Mouse (Mus musculus) liver, embryonic 14.5 days (tissue): ENCODE measurements around the gene Htr5b. TPM values are rescaled to one million over a fixed set of nuclear protein-coding genes. Genes with fewer than 3 reads are reported as not detected.

Source experiments
- ATAC-seq: fragments of 200-750 bp; cut with Nextera tagmentation; 2 replicates; pipeline ENCODE4 v1.8.0; 2017; ENCODE audit warnings: moderate number of reproducible peaks, mild to moderate bottlenecking, moderate library complexity; ENCODE audit not compliant: insufficient read depth
- DNase-seq, 3 experiments: peaks; one replicate each; pipeline ENCODE4 v3.0.0-alpha.2; 2012 to 2013; ENCODE audit warnings: low read depth in 3 of 3, low spot score in 3 of 3
- H3K27ac ChIP-seq: fragments of 300-500 bp; sonication (generic); 2 replicates; pipeline ENCODE4 v1.5.1; 2014; ENCODE audit warnings: moderate library complexity, mild to moderate bottlenecking, control low read depth, inconsistent platforms
- H3K27me3 ChIP-seq: fragments of 300-500 bp; sonication (generic); 2 replicates; pipeline ENCODE4 v1.6.1; 2014; ENCODE audit warnings: mild to moderate bottlenecking, low read length, moderate library complexity; ENCODE audit not compliant: control insufficient read depth, insufficient read depth
- H3K36me3 ChIP-seq: fragments of 300-500 bp; sonication (generic); replicated peaks from 2 replicates; pipeline ENCODE4 v1.6.1; 2014; ENCODE audit warnings: low read depth; ENCODE audit not compliant: control insufficient read depth, insufficient read depth
- H3K4me1 ChIP-seq, 2 experiments: fragments of 200-500 bp in 1 of 2; fragments of 300-500 bp in 1 of 2; sonication (generic) in 1 of 2; replicated peaks; 2 replicates each; pipeline ENCODE4 v1.6.1; 2012 to 2014; ENCODE audit warnings: antibody characterized with exemption in 1 of 2, inconsistent platforms in 1 of 2, low read length in 1 of 2; ENCODE audit not compliant: control insufficient read depth in 2 of 2, insufficient read depth in 2 of 2
- H3K4me2 ChIP-seq: fragments of 300-500 bp; sonication (generic); 2 replicates; pipeline ENCODE4 v1.6.1; 2014; ENCODE audit warnings: low read depth, mild to moderate bottlenecking, control low read depth, moderate library complexity
- H3K4me3 ChIP-seq, 2 experiments: fragments of 200-500 bp in 1 of 2; fragments of 300-500 bp in 1 of 2; sonication (generic) in 1 of 2; 2 replicates each; pipeline ENCODE4 v1.5.1; 2012 to 2014; ENCODE audit warnings: low read depth in 2 of 2, low read length in 2 of 2, mild to moderate bottlenecking in 2 of 2, control low read depth in 1 of 2, inconsistent platforms in 1 of 2, moderate library complexity in 1 of 2; ENCODE audit not compliant: insufficient read depth in 1 of 2
- H3K9ac ChIP-seq: fragments of 300-500 bp; sonication (generic); replicated peaks from 2 replicates; pipeline ENCODE4 v1.6.1; 2014; ENCODE audit warnings: mild to moderate bottlenecking, control low read depth, moderate library complexity
- H3K9me3 ChIP-seq: fragments of 300-500 bp; sonication (generic); 2 replicates; pipeline ENCODE4 v1.6.1; 2016; ENCODE audit warnings: low read length, mixed read lengths; ENCODE audit not compliant: control insufficient read depth
- CTCF ChIP-seq: IDR thresholded peaks from 2 replicates; pipeline ENCODE4 v1.5.1; 2016; ENCODE audit warnings: antibody characterized with exemption, low read depth, control low read depth
- EP300 ChIP-seq: IDR thresholded peaks from 2 replicates; pipeline ENCODE4 v1.6.1; 2016; ENCODE audit warnings: antibody characterized with exemption, low read depth
- WGBS: fragments of 180-500 bp; shearing (Covaris S2); extraction: QIAGEN DNeasy Blood & Tissue Kit; methylation state at CpG from one replicate; pipeline ENCODE4 v1.1.7; 2014; ENCODE audit not compliant: insufficient replicate concordance; 5-methylcytosine and 5-hydroxymethylcytosine counted together
- polyA plus RNA-seq, 2 experiments: library from polyadenylated mRNA; depleted of rRNA in 1 of 2; stranded (reverse) in 1 of 2; unstranded in 1 of 2; fragments of >200 nt; fragmentation: Nextera tagmentation in 1 of 2; extraction: Ambion mirVana in 1 of 2; gene quantifications; 2 replicates each; pipeline versions ENCODE4 v1.2.1 to v1.2.3; 2012 to 2014

Gene Htr5b
- polyA plus RNA-seq (2012; rRNA removed) (not detected in 2 replicates), polyA plus RNA-seq (2014; fragmentation: Nextera tagmentation; extraction: Ambion mirVana) (not detected in 2 replicates)

GRCm38 (mm10) chr1:121528399-121528720, at the start of gene Htr5b:
TSS of gene Htr5b (minus strand) at chr1:121528465.
- TF ChIP-seq EP300 (no peak), CTCF (no peak)
- WGBS: 4% methylated on average over 11 of the region's 11 CpGs
- DNase-seq (no peak), ATAC-seq (no peak)
- Histone ChIP-seq H3K4me3 (no peak within 1 kb of the TSS), H3K36me3 (no peaks in the 10 kb centered on the region), H3K27ac (no peak within 1 kb of the TSS), H3K9ac (no peak within 1 kb of the TSS), H3K4me1 (no peaks in the 10 kb centered on the region), H3K4me2 (peak within 1 kb of the TSS; percentile 8; the same call in 1 of the 2 replicates), H3K9me3 (no peaks in the 10 kb centered on the region), H3K27me3 (peaks cover 14% of the 10 kb centered on the region)

GRCm38 (mm10) chr1:121577491-121577890, 49.2 kb upstream of the Htr5b start:
- ATAC-seq (no peak), DNase-seq (no peak)
- TF ChIP-seq EP300 (no peak), CTCF (no peak)
- Histone ChIP-seq H3K4me1 (no peaks in the 10 kb centered on the region), H3K9me3 (no peaks in the 10 kb centered on the region), H3K27me3 (no peaks in the 10 kb centered on the region), H3K9ac (no peak overlapping the region), H3K36me3 (no peaks in the 10 kb centered on the region), H3K4me3 (no peak overlapping the region), H3K4me2 (no peak overlapping the region), H3K27ac (no peak overlapping the region)
- 28% methylated on average over 1 of the region's 1 CpGs for WGBS

GRCm38 (mm10) chr1:121570522-121570921, 42.3 kb upstream of the Htr5b start:
- no peak overlapping the region for H3K9ac ChIP-seq
- peaks cover under 1% of the 10 kb centered on the region; the same call in 1 of the 2 replicates for H3K36me3 ChIP-seq
- H3K27ac ChIP-seq: no peak overlapping the region
- H3K27me3 ChIP-seq: no peaks in the 10 kb centered on the region
- H3K9me3 ChIP-seq: no peaks in the 10 kb centered on the region
- H3K4me3 ChIP-seq: no peak overlapping the region
- WGBS: 65% methylated on average over 7 of the region's 7 CpGs
- H3K4me2 ChIP-seq: no peak overlapping the region
- ATAC-seq: no peak
- TF ChIP-seq CTCF: no peak
- TF ChIP-seq EP300: no peak
- H3K4me1 ChIP-seq: peaks cover 0 to 6% of the 10 kb centered on the region in 2 experiments; a peak in 1 of 4 replicates
- DNase-seq: no peak

GRCm38 (mm10) chr1:121567521-121568489, 39.5 kb upstream of the Htr5b start, which contains the start of gene Ddx18:
TSS of gene Ddx18 (minus strand) at chr1:121567989.
- peak within 1 kb of the TSS; percentile 89 to 96 for H3K4me3 ChIP-seq
- peak; percentile 94 for ATAC-seq
- H3K4me2 ChIP-seq: peak within 1 kb of the TSS; percentile 79
- no peaks in the 10 kb centered on the region for H3K27me3 ChIP-seq
- H3K9ac ChIP-seq: peak within 1 kb of the TSS; percentile 78
- no peaks in the 10 kb centered on the region for H3K9me3 ChIP-seq
- peak; percentile 93 for TF ChIP-seq CTCF
- no peak for TF ChIP-seq EP300
- H3K4me1 ChIP-seq: peaks cover 0 to 6% of the 10 kb centered on the region in 2 experiments; a peak in 1 of 4 replicates
- WGBS: 6% methylated on average over 53 of the region's 53 CpGs
- H3K36me3 ChIP-seq: peaks cover 19% of the 10 kb centered on the region
- no peak within 1 kb of the TSS for H3K27ac ChIP-seq
- DNase-seq: peak; percentile 79 to 82 (median 81)

GRCm38 (mm10) chr1:121557861-121558260, 29.6 kb upstream of the Htr5b start:
- no peak overlapping the region for H3K4me3 ChIP-seq
- WGBS: 68% methylated on average over 5 of the region's 5 CpGs
- H3K4me1 ChIP-seq: no peaks in the 10 kb centered on the region
- peaks cover 51% of the 10 kb centered on the region for H3K36me3 ChIP-seq
- no peaks in the 10 kb centered on the region for H3K27me3 ChIP-seq
- H3K27ac ChIP-seq: no peak overlapping the region
- no peak for ATAC-seq
- H3K9me3 ChIP-seq: no peaks in the 10 kb centered on the region
- H3K9ac ChIP-seq: no peak overlapping the region
- TF ChIP-seq CTCF (no peak), EP300 (no peak)
- H3K4me2 ChIP-seq: no peak overlapping the region
- DNase-seq: no peak
